Mouse (Mus musculus): Measurements from ENCODE around the gene Art1. TPM values are rescaled to one million over a fixed set of nuclear protein-coding genes. Genes with fewer than 3 reads are reported as not detected.
A peak's percentile ranks its signal among the peaks of the same experiment; 100 is the strongest.

Gene Art1
- polyA plus RNA-seq, 1 experiment from 2014 or later = 0.52 TPM

- Histone ChIP-seq H3K27ac (ENCODE audit: low read depth, low read length) (no peak overlapping the region), H3K9me3 (ENCODE audit: control insufficient read depth, low read length) (no peaks in the 10 kb centered on the region), H3K9ac (ENCODE audit: low read length) (no peak overlapping the region), H3K4me2 (ENCODE audit: low read depth, low read length, severe bottlenecking) (no peak overlapping the region), H3K4me3 (ENCODE audit: low read depth, low read length) (no peak overlapping the region), H3K36me3 (ENCODE audit: control insufficient read depth, insufficient read depth, low read length) (no peaks in the 10 kb centered on the region), H3K27me3 (ENCODE audit: control insufficient read depth, insufficient read depth, low read length) (no peaks in the 10 kb centered on the region), H3K4me1 (replicated peaks; ENCODE audit: control insufficient read depth, insufficient read depth, low read length) (peaks cover 7% of the 10 kb centered on the region; the same call in 1 of the 2 replicates)
- 48% methylated on average over 8 of the region's 8 CpGs for WGBS
- no peak for DNase-seq (ENCODE audit: low spot score)
- ATAC-seq (replicated peaks; ENCODE audit: low FRiP score) = no peak
Observed at GRCm38 (mm10) chr7:102102241-102102640, 698 bp downstream of the Art1 start.

DNA sequence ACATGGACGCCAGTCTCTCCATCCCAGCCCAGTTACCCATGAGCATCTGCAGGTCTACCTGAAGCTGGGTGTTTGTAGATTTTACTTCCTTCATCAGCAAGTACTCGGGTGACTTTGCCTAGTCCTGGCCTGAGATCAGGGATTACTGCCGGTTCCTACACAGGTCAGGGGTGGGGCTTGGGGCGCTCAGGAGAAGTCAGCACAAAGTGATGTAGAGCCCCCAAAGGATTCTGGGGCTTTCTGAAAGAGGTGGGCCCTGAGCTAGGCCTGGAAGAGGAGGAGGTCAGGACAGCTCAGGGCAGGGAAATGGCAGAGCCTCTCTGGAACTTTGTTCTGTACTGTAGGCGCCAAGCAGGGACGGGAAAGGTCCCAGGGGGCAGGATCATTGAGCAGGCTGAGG, 1.2 kb downstream of the Art1 start:
- Histone ChIP-seq H3K4me2 (ENCODE audit: low read depth, low read length, severe bottlenecking) (no peak overlapping the region), H3K4me3 (ENCODE audit: low read depth, low read length) (no peak overlapping the region), H3K9ac (ENCODE audit: low read length) (no peak overlapping the region), H3K9me3 (ENCODE audit: control insufficient read depth, low read length) (no peaks in the 10 kb centered on the region), H3K36me3 (ENCODE audit: control insufficient read depth, insufficient read depth, low read length) (no peaks in the 10 kb centered on the region), H3K4me1 (replicated peaks; ENCODE audit: control insufficient read depth, insufficient read depth, low read length) (peaks cover 7% of the 10 kb centered on the region; the same call in 1 of the 2 replicates), H3K27me3 (ENCODE audit: control insufficient read depth, insufficient read depth, low read length) (no peaks in the 10 kb centered on the region), H3K27ac (ENCODE audit: low read depth, low read length) (no peak overlapping the region)
- 38% methylated on average over 6 of the region's 6 CpGs for WGBS
- no peak for ATAC-seq (replicated peaks; ENCODE audit: low FRiP score)
- DNase-seq (ENCODE audit: low spot score) = no peak

GRCm38 (mm10) chr7:102103555-102103954, 2.0 kb downstream of the Art1 start:
- H3K27ac ChIP-seq (ENCODE audit: low read depth, low read length) = no peak overlapping the region
- no peak overlapping the region for H3K9ac ChIP-seq (ENCODE audit: low read length)
- peaks cover 7% of the 10 kb centered on the region; the same call in 1 of the 2 replicates for H3K4me1 ChIP-seq (replicated peaks; ENCODE audit: control insufficient read depth, insufficient read depth, low read length)
- H3K4me3 ChIP-seq (ENCODE audit: low read depth, low read length) = no peak overlapping the region
- WGBS = 82% methylated on average over 2 of the region's 2 CpGs
- ATAC-seq (replicated peaks; ENCODE audit: low FRiP score) = no peak
- H3K27me3 ChIP-seq (ENCODE audit: control insufficient read depth, insufficient read depth, low read length) = no peaks in the 10 kb centered on the region
- no peak for DNase-seq (ENCODE audit: low spot score)
- H3K4me2 ChIP-seq (ENCODE audit: low read depth, low read length, severe bottlenecking) = no peak overlapping the region
- H3K36me3 ChIP-seq (ENCODE audit: control insufficient read depth, insufficient read depth, low read length) = no peaks in the 10 kb centered on the region
- H3K9me3 ChIP-seq (ENCODE audit: control insufficient read depth, low read length) = no peaks in the 10 kb centered on the region

GRCm38 (mm10) chr7:102104126-102104525, 2.6 kb downstream of the Art1 start:
- Histone ChIP-seq H3K36me3 (ENCODE audit: control insufficient read depth, insufficient read depth, low read length) (no peaks in the 10 kb centered on the region), H3K27me3 (ENCODE audit: control insufficient read depth, insufficient read depth, low read length) (no peaks in the 10 kb centered on the region), H3K27ac (ENCODE audit: low read depth, low read length) (no peak overlapping the region), H3K4me1 (replicated peaks; ENCODE audit: control insufficient read depth, insufficient read depth, low read length) (peaks cover 7% of the 10 kb centered on the region; the same call in 1 of the 2 replicates), H3K4me3 (ENCODE audit: low read depth, low read length) (no peak overlapping the region), H3K9ac (ENCODE audit: low read length) (no peak overlapping the region), H3K4me2 (ENCODE audit: low read depth, low read length, severe bottlenecking) (no peak overlapping the region), H3K9me3 (ENCODE audit: control insufficient read depth, low read length) (no peaks in the 10 kb centered on the region)
- ATAC-seq (replicated peaks; ENCODE audit: low FRiP score) (no peak), DNase-seq (ENCODE audit: low spot score) (no peak)
- 82% methylated on average over 5 of the region's 5 CpGs for WGBS

GRCm38 (mm10) chr7:102106700-102107141, 5.2 kb downstream of the Art1 start:
- ATAC-seq (replicated peaks; ENCODE audit: low FRiP score) = 0 out of 2 replicates have a peak, but pooled peaks have one; percentile 50
- H3K27me3 ChIP-seq (ENCODE audit: control insufficient read depth, insufficient read depth, low read length) = no peaks in the 10 kb centered on the region
- 0 out of 2 replicates have a peak, but pooled peaks cover 3% of the 10 kb centered on the region for H3K4me1 ChIP-seq (replicated peaks; ENCODE audit: control insufficient read depth, insufficient read depth, low read length)
- H3K27ac ChIP-seq (ENCODE audit: low read depth, low read length) = no peak overlapping the region
- WGBS = 21% methylated on average over 23 of the region's 23 CpGs
- peak overlapping the region; percentile 40 for H3K4me2 ChIP-seq (ENCODE audit: low read depth, low read length, severe bottlenecking)
- H3K36me3 ChIP-seq (ENCODE audit: control insufficient read depth, insufficient read depth, low read length) = no peaks in the 10 kb centered on the region
- peak; percentile 61 for DNase-seq (ENCODE audit: low spot score)
- H3K9me3 ChIP-seq (ENCODE audit: control insufficient read depth, low read length) = no peaks in the 10 kb centered on the region
- peak overlapping the region; percentile 13 for H3K4me3 ChIP-seq (ENCODE audit: low read depth, low read length)
- peak overlapping the region; percentile 45 for H3K9ac ChIP-seq (ENCODE audit: low read length)

GRCm38 (mm10) chr7:102108206-102108605, 6.7 kb downstream of the Art1 start:
- H3K4me3 ChIP-seq (ENCODE audit: low read depth, low read length) = no peak overlapping the region
- no peaks in the 10 kb centered on the region for H3K27me3 ChIP-seq (ENCODE audit: control insufficient read depth, insufficient read depth, low read length)
- no peaks in the 10 kb centered on the region for H3K36me3 ChIP-seq (ENCODE audit: control insufficient read depth, insufficient read depth, low read length)
- H3K4me1 ChIP-seq (replicated peaks; ENCODE audit: control insufficient read depth, insufficient read depth, low read length) = 0 out of 2 replicates have a peak, but pooled peaks cover 3% of the 10 kb centered on the region
- H3K9ac ChIP-seq (ENCODE audit: low read length) = no peak overlapping the region
- WGBS = 83% methylated on average over 1 of the region's 1 CpGs
- H3K4me2 ChIP-seq (ENCODE audit: low read depth, low read length, severe bottlenecking) = no peak overlapping the region
- ATAC-seq (replicated peaks; ENCODE audit: low FRiP score) (no peak), DNase-seq (ENCODE audit: low spot score) (no peak)
- no peaks in the 10 kb centered on the region for H3K9me3 ChIP-seq (ENCODE audit: control insufficient read depth, low read length)
- no peak overlapping the region for H3K27ac ChIP-seq (ENCODE audit: low read depth, low read length)

DNA sequence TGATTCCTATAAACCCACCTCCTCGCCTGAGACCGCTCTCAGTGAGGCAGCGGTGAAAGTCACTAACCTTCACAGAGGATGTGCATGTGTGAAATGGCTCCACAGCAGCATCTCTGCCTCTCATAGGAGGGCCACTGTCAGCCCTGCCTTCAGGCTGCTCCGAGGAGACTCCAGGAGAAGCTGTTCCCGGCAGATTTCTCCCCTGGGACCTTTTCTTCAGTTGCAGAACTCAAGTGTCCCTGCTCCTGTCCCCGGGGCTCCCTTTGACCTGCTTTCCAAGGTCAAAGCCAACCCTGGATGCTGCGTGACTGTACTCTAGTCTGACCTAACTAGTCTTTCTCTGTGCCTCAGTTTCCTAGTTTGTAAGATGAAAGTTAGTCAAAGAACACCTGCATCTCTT, 7.6 kb downstream of the Art1 start, which contains the start of gene Art5:
Art5 (minus strand) TSS at position 319 of the 400 bp plus-strand sequence.
- Histone ChIP-seq H3K4me1 (replicated peaks; ENCODE audit: control insufficient read depth, insufficient read depth, low read length) (0 out of 2 replicates have a peak, but pooled peaks cover 3% of the 10 kb centered on the region), H3K27me3 (ENCODE audit: control insufficient read depth, insufficient read depth, low read length) (no peaks in the 10 kb centered on the region), H3K9me3 (ENCODE audit: control insufficient read depth, low read length) (no peaks in the 10 kb centered on the region), H3K9ac (ENCODE audit: low read length) (no peak within 1 kb of the TSS), H3K4me3 (ENCODE audit: low read depth, low read length) (no peak within 1 kb of the TSS), H3K27ac (ENCODE audit: low read depth, low read length) (no peak within 1 kb of the TSS), H3K36me3 (ENCODE audit: control insufficient read depth, insufficient read depth, low read length) (no peaks in the 10 kb centered on the region), H3K4me2 (ENCODE audit: low read depth, low read length, severe bottlenecking) (no peak within 1 kb of the TSS)
- no peak for DNase-seq (ENCODE audit: low spot score)
- no peak for ATAC-seq (replicated peaks; ENCODE audit: low FRiP score)
- 85% methylated on average over 7 of the region's 7 CpGs for WGBS

DNA sequence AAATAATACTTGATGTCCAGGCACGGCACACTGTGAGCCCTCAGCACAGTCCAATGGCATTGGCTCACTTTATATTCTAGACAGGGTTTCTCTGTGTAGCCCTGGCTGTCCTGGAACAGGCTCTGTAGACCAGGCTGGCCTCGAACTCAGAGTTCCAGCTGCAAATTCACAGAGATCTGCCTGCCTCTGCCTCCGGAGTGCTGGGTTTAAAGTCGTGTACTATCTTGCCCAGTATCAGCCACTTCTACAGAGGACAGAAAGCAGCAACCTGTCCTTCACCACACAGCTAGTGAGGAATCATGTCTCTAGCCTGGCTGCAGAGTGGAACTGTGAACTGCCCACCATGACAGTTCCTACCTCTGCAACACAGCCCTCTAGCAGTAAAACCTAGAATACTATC, 8.2 kb downstream of the Art1 start:
- Histone ChIP-seq H3K4me3 (ENCODE audit: low read depth, low read length) (no peak overlapping the region), H3K27me3 (ENCODE audit: control insufficient read depth, insufficient read depth, low read length) (no peaks in the 10 kb centered on the region), H3K9ac (ENCODE audit: low read length) (no peak overlapping the region), H3K9me3 (ENCODE audit: control insufficient read depth, low read length) (no peaks in the 10 kb centered on the region), H3K27ac (ENCODE audit: low read depth, low read length) (no peak overlapping the region), H3K36me3 (ENCODE audit: control insufficient read depth, insufficient read depth, low read length) (no peaks in the 10 kb centered on the region), H3K4me1 (replicated peaks; ENCODE audit: control insufficient read depth, insufficient read depth, low read length) (0 out of 2 replicates have a peak, but pooled peaks cover 3% of the 10 kb centered on the region), H3K4me2 (ENCODE audit: low read depth, low read length, severe bottlenecking) (no peak overlapping the region)
- 83% methylated on average over 4 of the region's 4 CpGs for WGBS
- no peak for ATAC-seq (replicated peaks; ENCODE audit: low FRiP score)
- DNase-seq (ENCODE audit: low spot score) = no peak

GRCm38 (mm10) chr7:102113151-102113729, 11.7 kb downstream of the Art1 start:
- Histone ChIP-seq H3K4me1 (replicated peaks; ENCODE audit: control insufficient read depth, insufficient read depth, low read length) (no peaks in the 10 kb centered on the region), H3K27me3 (ENCODE audit: control insufficient read depth, insufficient read depth, low read length) (no peaks in the 10 kb centered on the region), H3K4me3 (ENCODE audit: low read depth, low read length) (no peak overlapping the region), H3K36me3 (ENCODE audit: control insufficient read depth, insufficient read depth, low read length) (no peaks in the 10 kb centered on the region), H3K9me3 (ENCODE audit: control insufficient read depth, low read length) (no peaks in the 10 kb centered on the region), H3K4me2 (ENCODE audit: low read depth, low read length, severe bottlenecking) (no peak overlapping the region), H3K9ac (ENCODE audit: low read length) (no peak overlapping the region), H3K27ac (ENCODE audit: low read depth, low read length) (no peak overlapping the region)
- 86% methylated on average over 45 of the region's 45 CpGs for WGBS
- no peak for ATAC-seq (replicated peaks; ENCODE audit: low FRiP score)
- DNase-seq (ENCODE audit: low spot score) = no peak
